18 mouse cellular contexts compared by ENCODE assay signal in the genomic region with DNA sequence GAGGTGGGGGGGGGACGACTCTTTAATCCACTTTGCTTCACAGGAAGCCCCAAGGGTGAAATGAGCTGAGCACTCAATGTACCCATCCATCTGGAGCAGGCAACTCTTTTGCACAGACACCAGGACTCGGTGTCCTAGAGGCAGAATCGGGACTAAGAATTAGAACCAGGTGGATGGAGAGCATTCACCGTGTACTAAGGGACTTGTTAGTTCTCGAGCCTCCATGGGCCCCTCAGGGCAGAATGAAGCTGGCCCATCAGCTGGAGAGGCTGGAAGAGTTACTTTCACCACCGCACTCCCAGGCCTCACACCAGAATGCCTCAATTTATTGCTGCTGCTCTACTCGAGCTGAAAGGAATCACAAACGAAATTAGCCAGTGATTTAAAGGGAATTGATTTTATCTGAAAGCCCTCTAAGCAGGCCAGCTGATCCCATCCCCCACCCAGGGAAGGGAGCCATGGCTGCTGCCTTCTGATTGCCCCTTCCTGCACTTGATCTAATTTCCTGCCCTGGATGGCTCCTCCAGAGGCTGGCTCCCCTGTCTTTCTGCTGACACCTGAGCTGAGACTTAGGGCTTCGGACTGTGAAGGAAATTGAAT.
DNase-seq lines count a peak whose midpoint lies in the region; ATAC-seq and TF ChIP-seq lines count a peak whose summit lies in the region.
"Had no signal": no experiment of that assay in that cellular context is flagged by ENCODE, and none has a peak within 500 bp of the region (broad histone marks: within the 10 kb centered on the region; RNA-seq: fewer than 3 reads in every experiment).

No protein-coding gene starts in this region.

- H3K4me3 ChIP-seq in gastrocnemius, adult 2 months = no peak overlapping the region
- no peak overlapping the region for H3K4me3 ChIP-seq in hindbrain, embryonic 10.5 days
- no peak overlapping the region for H3K4me3 ChIP-seq in limb, embryonic 12.5 days (replicated peaks)
- H3K4me3 ChIP-seq: erythroblast, embryonic 14.5 days; heart, embryonic 12.5 days; left cerebral cortex, adult 2 months; midbrain, embryonic 12.5 days had no signal

- no peak for TF ChIP-seq POLR2A in brain, embryonic 14.5 days (IDR thresholded peaks at IDR 0.05; ENCODE audit: borderline replicate concordance, extremely low read depth, insufficient read depth, insufficient read length, poor library complexity, severe bottlenecking)

- 54% methylated on average over 9 of the region's 9 CpGs for WGBS in hindbrain, embryonic 10.5 days
- WGBS in limb, embryonic 12.5 days = 12% methylated on average over 9 of the region's 9 CpGs

- H3K36me3 ChIP-seq in hindbrain, embryonic 10.5 days = no peaks in the 10 kb centered on the region
- no peaks in the 10 kb centered on the region for H3K36me3 ChIP-seq in limb, embryonic 12.5 days
- H3K36me3 ChIP-seq: heart, embryonic 12.5 days; midbrain, embryonic 12.5 days had no signal

- H3K4me1 ChIP-seq in hindbrain, embryonic 10.5 days (replicated peaks) = peaks cover 35% of the 10 kb centered on the region
- H3K4me1 ChIP-seq in limb, embryonic 12.5 days (replicated peaks) = peaks cover 23% of the 10 kb centered on the region

- DNase-seq in gastrocnemius, adult 2 months = peak; percentile 51
- DNase-seq in gastrocnemius, adult 18-20 months (ENCODE audit: low spot score) = no peak
- DNase-seq in brain, embryonic 14.5 days (ENCODE audit: low read depth) = peak; percentile 41
- DNase-seq in hindbrain, embryonic 10.5 days (ENCODE audit: low spot score) = no peak
- DNase-seq in layer of hippocampus, postnatal 25 days (ENCODE audit: extremely low spot score in 1 of 2, low spot score in 1 of 2) = no peak
- DNase-seq in ovary, postnatal 36 days (ENCODE audit: low spot score) = no peak
- no peak for DNase-seq in thymus, postnatal 36 days
- DNase-seq: adrenal gland, postnatal 10 days; cerebellum, postnatal 25 days; kidney, adult 8-10 months; right cerebral cortex, postnatal 4 days; thymus, adult 2 months had no signal

- no peaks in the 10 kb centered on the region for H3K27me3 ChIP-seq in hindbrain, embryonic 10.5 days (ENCODE audit: insufficient read depth, poor library complexity, severe bottlenecking)
- no peaks in the 10 kb centered on the region for H3K27me3 ChIP-seq in limb, embryonic 12.5 days
- H3K27me3 ChIP-seq: midbrain, embryonic 12.5 days had no signal

- no peak overlapping the region for H3K9ac ChIP-seq in limb, embryonic 12.5 days (replicated peaks)
- H3K9ac ChIP-seq: heart, embryonic 12.5 days; midbrain, embryonic 12.5 days had no signal

- no peak for ATAC-seq in limb, embryonic 12.5 days (ENCODE audit: insufficient number of reproducible peaks, insufficient read depth, low FRiP score, low TSS enrichment, low read depth)

- no peak for TF ChIP-seq CTCF in gastrocnemius, adult 2 months (IDR thresholded peaks at IDR 0.05)
- no peak for TF ChIP-seq CTCF in brain, embryonic 14.5 days (IDR thresholded peaks at IDR 0.05; ENCODE audit: borderline replicate concordance, extremely low read depth, insufficient read depth, insufficient read length)

- no peaks in the 10 kb centered on the region for H3K9me3 ChIP-seq in hindbrain, embryonic 10.5 days
- H3K9me3 ChIP-seq in limb, embryonic 12.5 days = no peaks in the 10 kb centered on the region
- H3K9me3 ChIP-seq: heart, embryonic 12.5 days; midbrain, embryonic 12.5 days had no signal

- H3K27ac ChIP-seq in gastrocnemius, adult 2 months = peak overlapping the region; percentile 70
- H3K27ac ChIP-seq in hindbrain, embryonic 10.5 days = peak overlapping the region; percentile 50; the same call in 1 of the 2 replicates
- H3K27ac ChIP-seq in limb, embryonic 12.5 days = peak overlapping the region; percentile 13; the same call in 1 of the 2 replicates
- H3K27ac ChIP-seq: left cerebral cortex, adult 2 months; midbrain, embryonic 12.5 days had no signal

- intact Hi-C loops in gastrocnemius, adult 2 months (cut with DNase I) = loop anchor here (5.0 kb wide), 1 partner anchor 57 kb away; no protein-coding TSS in a partner anchor

- H3K4me2 ChIP-seq in limb, embryonic 12.5 days = no peak overlapping the region
- H3K4me2 ChIP-seq: heart, embryonic 12.5 days; liver, embryonic 11.5 days; midbrain, embryonic 12.5 days had no signal

Comparison
In these comparisons a context has a peak if more than half of its experiments do, and no peak if none do; other contexts are left out.
1. DNase-seq: peak in gastrocnemius, adult 2 months (single experiment) and brain, embryonic 14.5 days (single experiment); none in gastrocnemius, adult 18-20 months (single experiment), hindbrain, embryonic 10.5 days (single experiment), layer of hippocampus, postnatal 25 days (0 of 2), ovary, postnatal 36 days (single experiment) and thymus, postnatal 36 days (0 of 2).
2. H3K27ac ChIP-seq: peak in every context shown above with its lines; median percentile 70 in gastrocnemius, adult 2 months; 50 in hindbrain, embryonic 10.5 days; 13 in limb, embryonic 12.5 days.